Mouse (Mus musculus): ENCODE measurements around the gene Ctdnep1. TPM values are rescaled to one million over a fixed set of nuclear protein-coding genes. Genes with fewer than 3 reads are reported as not detected.
A peak's percentile ranks its signal among the peaks of the same experiment; 100 is the strongest.

Ctdnep1 gene
- total RNA-seq (2014; fragmentation: Nextera tagmentation) (164 and 177 TPM in 2 replicates), total RNA-seq (2017) (36.2 and 37.4 TPM in 2 replicates), polyA plus RNA-seq (2012) (227 and 274 TPM in 2 replicates)

DNA sequence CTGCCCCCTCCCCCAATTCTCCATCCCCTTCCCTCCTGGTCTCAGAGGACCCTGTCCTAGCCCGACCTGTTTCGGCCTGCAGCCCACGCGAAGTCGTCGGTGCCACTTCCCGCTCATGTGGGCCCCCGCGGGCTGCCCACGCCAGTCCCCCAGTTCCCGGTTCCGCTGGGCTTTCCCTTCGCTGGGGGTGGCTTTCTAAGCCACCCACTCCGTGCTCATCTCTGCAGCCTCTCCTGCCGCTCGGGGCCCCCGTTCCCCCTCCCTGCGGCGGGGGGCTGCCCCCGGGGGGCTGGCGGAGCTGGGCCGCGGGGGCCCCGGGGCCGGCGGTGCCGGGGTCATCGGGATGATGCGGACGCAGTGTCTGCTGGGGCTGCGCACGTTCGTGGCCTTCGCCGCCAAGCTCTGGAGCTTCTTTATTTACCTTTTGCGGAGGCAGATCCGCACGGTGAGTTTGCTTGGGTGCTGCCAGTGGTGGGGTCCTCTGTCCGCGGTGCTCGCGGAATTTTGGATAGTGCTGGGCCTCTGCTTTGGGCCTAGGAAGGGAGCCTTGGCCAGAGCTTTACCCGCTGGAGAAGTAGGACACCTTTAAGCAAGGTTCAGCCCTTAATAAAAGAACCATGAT, at the start of gene Ctdnep1:
TSS of gene Ctdnep1 (plus strand) at position 16 of the 622 bp plus-strand sequence.
- Histone ChIP-seq H3K4me1 (ENCODE audit: insufficient read depth, low read depth, low read length) (peaks cover 34% of the 10 kb centered on the region), H3K4me3 (ENCODE audit: low read depth, low read length) (peak within 1 kb of the TSS; percentile 79), H3K27me3 (ENCODE audit: insufficient read depth, low read length) (no peaks in the 10 kb centered on the region), H3K9me3 (replicated peaks) (no peaks in the 10 kb centered on the region), H3K36me3 (replicated peaks) (peaks cover 62% of the 10 kb centered on the region)
- no peak for DNase-seq (ENCODE audit: low spot score)
- TF ChIP-seq POLR2AphosphoS5 (IDR thresholded peaks at IDR 0.05; ENCODE audit: insufficient replicate concordance, low read depth, low read length) (no peak), TAL1 (conservative IDR thresholded peaks at IDR 0.05; ENCODE audit: low read depth, low read length) (no peak), GATA1 (IDR thresholded peaks at IDR 0.05; ENCODE audit: borderline replicate concordance, low read length) (no peak), GATA2 (IDR thresholded peaks at IDR 0.05; ENCODE audit: borderline replicate concordance, low read depth, low read length) (no peak), CTCF (IDR thresholded peaks at IDR 0.05; ENCODE audit: low read depth, low read length) (no peak)
- ATAC-seq (ENCODE audit: extremely low read depth, insufficient number of reproducible peaks, low FRiP score, poor library complexity, severe bottlenecking) = no peak

GRCm38 (mm10) chr11:69931769-69932168, 49.2 kb upstream of the Ctdnep1 start:
- TF ChIP-seq GATA1 (IDR thresholded peaks at IDR 0.05; ENCODE audit: borderline replicate concordance, low read length) (no peak), POLR2AphosphoS5 (IDR thresholded peaks at IDR 0.05; ENCODE audit: insufficient replicate concordance, low read depth, low read length) (no peak), GATA2 (IDR thresholded peaks at IDR 0.05; ENCODE audit: borderline replicate concordance, low read depth, low read length) (no peak), TAL1 (conservative IDR thresholded peaks at IDR 0.05; ENCODE audit: low read depth, low read length) (no peak), CTCF (IDR thresholded peaks at IDR 0.05; ENCODE audit: low read depth, low read length) (no peak)
- H3K4me1 ChIP-seq (ENCODE audit: insufficient read depth, low read depth, low read length) = peaks cover 61% of the 10 kb centered on the region
- no peak for ATAC-seq (ENCODE audit: extremely low read depth, insufficient number of reproducible peaks, low FRiP score, poor library complexity, severe bottlenecking)

DNA sequence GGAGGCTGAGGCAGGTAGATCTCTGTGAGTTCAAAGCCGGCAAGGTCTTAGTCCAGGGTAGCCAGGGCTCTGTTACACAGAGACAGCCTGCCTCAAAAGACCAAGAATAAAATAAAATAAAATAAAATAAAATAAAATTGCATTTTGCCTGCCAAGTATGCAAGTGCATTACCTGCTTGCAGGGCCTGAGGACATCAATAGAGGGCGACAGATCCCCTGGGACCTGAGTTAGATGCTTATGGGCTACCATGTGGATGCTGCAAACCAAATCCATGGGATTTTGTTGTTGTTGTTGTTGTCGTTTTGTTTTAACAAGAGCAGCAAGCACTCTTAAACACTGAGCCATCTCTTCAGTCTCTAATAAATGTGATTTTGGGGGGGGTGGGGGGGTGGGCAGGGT, 48.7 kb upstream of the Ctdnep1 start:
- no peak for DNase-seq (ENCODE audit: low spot score)
- Histone ChIP-seq H3K36me3 (replicated peaks) (no peaks in the 10 kb centered on the region), H3K9me3 (replicated peaks) (peaks cover 14% of the 10 kb centered on the region), H3K27me3 (ENCODE audit: insufficient read depth, low read length) (peaks cover 30% of the 10 kb centered on the region), H3K4me1 (ENCODE audit: insufficient read depth, low read depth, low read length) (peaks cover 61% of the 10 kb centered on the region), H3K4me3 (ENCODE audit: low read depth, low read length) (peak overlapping the region; percentile 38; the same call in 1 of the 2 replicates)
- no peak for TF ChIP-seq GATA1 (IDR thresholded peaks at IDR 0.05; ENCODE audit: borderline replicate concordance, low read length)
- no peak for TF ChIP-seq POLR2AphosphoS5 (IDR thresholded peaks at IDR 0.05; ENCODE audit: insufficient replicate concordance, low read depth, low read length)
- no peak for TF ChIP-seq GATA2 (IDR thresholded peaks at IDR 0.05; ENCODE audit: borderline replicate concordance, low read depth, low read length)
- no peak for TF ChIP-seq CTCF (IDR thresholded peaks at IDR 0.05; ENCODE audit: low read depth, low read length)
- ATAC-seq (ENCODE audit: extremely low read depth, insufficient number of reproducible peaks, low FRiP score, poor library complexity, severe bottlenecking) = no peak

More at GRCm38 (mm10) chr11:69931769-69932168, 49.2 kb upstream of the Ctdnep1 start:
- Histone ChIP-seq H3K4me3 (ENCODE audit: low read depth, low read length) (peak overlapping the region; percentile 38; the same call in 1 of the 2 replicates), H3K27me3 (ENCODE audit: insufficient read depth, low read length) (peaks cover 25% of the 10 kb centered on the region), H3K36me3 (replicated peaks) (no peaks in the 10 kb centered on the region), H3K9me3 (replicated peaks) (peaks cover 14% of the 10 kb centered on the region)
- DNase-seq (ENCODE audit: low spot score) = no peak

DNA sequence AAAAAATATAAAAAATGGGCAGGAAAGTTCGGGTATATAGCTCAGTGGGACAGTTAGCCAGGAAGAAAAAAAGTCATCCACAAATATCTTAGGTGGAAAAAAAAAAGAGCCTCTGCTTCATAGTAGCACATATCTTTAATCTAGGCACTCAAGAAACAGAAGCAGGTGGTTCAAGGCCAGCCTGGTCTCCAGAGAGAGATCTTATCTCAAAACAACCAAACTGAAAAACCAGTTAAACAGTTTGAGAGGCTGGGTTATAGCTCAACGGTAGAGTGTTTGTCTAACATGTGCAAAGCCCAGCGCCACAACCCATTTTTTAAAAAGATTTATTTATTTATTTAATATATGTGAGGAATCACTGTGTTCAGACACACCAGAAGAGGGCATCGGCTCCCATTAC, 47.9 kb upstream of the Ctdnep1 start:
- Histone ChIP-seq H3K27me3 (ENCODE audit: insufficient read depth, low read length) (peaks cover 38% of the 10 kb centered on the region), H3K4me3 (ENCODE audit: low read depth, low read length) (no peak overlapping the region), H3K4me1 (ENCODE audit: insufficient read depth, low read depth, low read length) (peaks cover 58% of the 10 kb centered on the region), H3K9me3 (replicated peaks) (peaks cover 14% of the 10 kb centered on the region), H3K36me3 (replicated peaks) (no peaks in the 10 kb centered on the region)
- TF ChIP-seq CTCF (IDR thresholded peaks at IDR 0.05; ENCODE audit: low read depth, low read length) (no peak), POLR2AphosphoS5 (IDR thresholded peaks at IDR 0.05; ENCODE audit: insufficient replicate concordance, low read depth, low read length) (no peak), TAL1 (conservative IDR thresholded peaks at IDR 0.05; ENCODE audit: low read depth, low read length) (no peak), GATA2 (IDR thresholded peaks at IDR 0.05; ENCODE audit: borderline replicate concordance, low read depth, low read length) (no peak), GATA1 (IDR thresholded peaks at IDR 0.05; ENCODE audit: borderline replicate concordance, low read length) (no peak)
- no peak for DNase-seq (ENCODE audit: low spot score)
- no peak for ATAC-seq (ENCODE audit: extremely low read depth, insufficient number of reproducible peaks, low FRiP score, poor library complexity, severe bottlenecking)

GRCm38 (mm10) chr11:69934169-69934568, 46.8 kb upstream of the Ctdnep1 start:
- Histone ChIP-seq H3K4me3 (ENCODE audit: low read depth, low read length) (no peak overlapping the region; the same call in 1 of the 2 replicates), H3K36me3 (replicated peaks) (no peaks in the 10 kb centered on the region), H3K9me3 (replicated peaks) (peaks cover 14% of the 10 kb centered on the region), H3K27me3 (ENCODE audit: insufficient read depth, low read length) (peaks cover 49% of the 10 kb centered on the region), H3K4me1 (ENCODE audit: insufficient read depth, low read depth, low read length) (peaks cover 50% of the 10 kb centered on the region)
- TF ChIP-seq CTCF (IDR thresholded peaks at IDR 0.05; ENCODE audit: low read depth, low read length) (peak; percentile 35; the same call in 1 of the 2 replicates), TAL1 (conservative IDR thresholded peaks at IDR 0.05; ENCODE audit: low read depth, low read length) (no peak)
- DNase-seq (ENCODE audit: low spot score) (peak; percentile 57), ATAC-seq (ENCODE audit: extremely low read depth, insufficient number of reproducible peaks, low FRiP score, poor library complexity, severe bottlenecking) (no peak)

- Histone ChIP-seq H3K27me3 (ENCODE audit: insufficient read depth, low read length) (peaks cover 54% of the 10 kb centered on the region), H3K4me1 (ENCODE audit: insufficient read depth, low read depth, low read length) (peaks cover 44% of the 10 kb centered on the region), H3K36me3 (replicated peaks) (no peaks in the 10 kb centered on the region), H3K4me3 (ENCODE audit: low read depth, low read length) (no peak overlapping the region), H3K9me3 (replicated peaks) (peaks cover 14% of the 10 kb centered on the region)
- TF ChIP-seq POLR2AphosphoS5 (IDR thresholded peaks at IDR 0.05; ENCODE audit: insufficient replicate concordance, low read depth, low read length) (no peak), TAL1 (conservative IDR thresholded peaks at IDR 0.05; ENCODE audit: low read depth, low read length) (no peak), GATA1 (IDR thresholded peaks at IDR 0.05; ENCODE audit: borderline replicate concordance, low read length) (no peak), GATA2 (IDR thresholded peaks at IDR 0.05; ENCODE audit: borderline replicate concordance, low read depth, low read length) (no peak), CTCF (IDR thresholded peaks at IDR 0.05; ENCODE audit: low read depth, low read length) (no peak)
- ATAC-seq (ENCODE audit: extremely low read depth, insufficient number of reproducible peaks, low FRiP score, poor library complexity, severe bottlenecking) (no peak), DNase-seq (ENCODE audit: low spot score) (no peak)
These were observed 46.3 kb upstream of the Ctdnep1 start for GRCm38 (mm10) chr11:69934681-69935080.
